Mouse (Mus musculus) layer of hippocampus, adult 8-10 months (tissue): ENCODE data around the gene Blm. TPM values are rescaled to one million over a fixed set of nuclear protein-coding genes. Genes with fewer than 3 reads are reported as not detected.
"Not testable (repeated sequence)": the region's sequence is repeated elsewhere in the genome, so short reads cannot be mapped to it uniquely, and the experiment has no call there.

Source experiments
- DNase-seq, 2 experiments: peaks; one replicate each; pipeline ENCODE4 v3.0.0; 2022; ENCODE audit warnings: low spot score in 2 of 2
- total RNA-seq, 4 experiments: library from RNA; stranded (reverse); gene quantifications; 2 replicates each; pipeline ENCODE4 v1.2.4; 2022

Gene Blm
- total RNA-seq, 4 experiments from 2014 or later = 3.5 to 5.2 (median 4.8) TPM

GRCm38 (mm10) chr7:80534291-80535008, 469 bp downstream of the Blm start:
- DNase-seq = no peak

GRCm38 (mm10) chr7:80531087-80531486, 3.8 kb downstream of the Blm start:
- no peak for DNase-seq

GRCm38 (mm10) chr7:80530646-80531045, 4.3 kb downstream of the Blm start:
- DNase-seq = no peak

GRCm38 (mm10) chr7:80526698-80527097, 8.2 kb downstream of the Blm start:
- no peak for DNase-seq

GRCm38 (mm10) chr7:80512408-80513085, 22.4 kb downstream of the Blm start:
- DNase-seq = no peak

GRCm38 (mm10) chr7:80507697-80508096, 27.2 kb downstream of the Blm start:
- DNase-seq = not testable (repeated sequence)

GRCm38 (mm10) chr7:80506007-80506406, 28.9 kb downstream of the Blm start:
- no peak for DNase-seq

- no peak for DNase-seq
Measured at GRCm38 (mm10) chr7:80504920-80505319, 30.0 kb downstream of the Blm start.

GRCm38 (mm10) chr7:80501006-80501405, 33.9 kb downstream of the Blm start:
- DNase-seq = no peak

- DNase-seq = no peak
Measured at GRCm38 (mm10) chr7:80500099-80500498, 34.8 kb downstream of the Blm start.

- DNase-seq = no peak
Measured at GRCm38 (mm10) chr7:80499190-80499962, 35.5 kb downstream of the Blm start.

GRCm38 (mm10) chr7:80496656-80497055, 38.3 kb downstream of the Blm start:
- no peak for DNase-seq

GRCm38 (mm10) chr7:80495210-80495609, 39.7 kb downstream of the Blm start:
- DNase-seq = no peak

GRCm38 (mm10) chr7:80491995-80492394, 42.9 kb downstream of the Blm start:
- DNase-seq = no peak

GRCm38 (mm10) chr7:80491086-80491485, 43.8 kb downstream of the Blm start:
- no peak for DNase-seq

GRCm38 (mm10) chr7:80490351-80490750, 44.6 kb downstream of the Blm start:
- no peak for DNase-seq

GRCm38 (mm10) chr7:80489445-80489844, 45.5 kb downstream of the Blm start:
- DNase-seq = no peak

GRCm38 (mm10) chr7:80487239-80487638, 47.7 kb downstream of the Blm start:
- no peak for DNase-seq

GRCm38 (mm10) chr7:80480097-80480496, 54.8 kb downstream of the Blm start:
- DNase-seq = no peak

- no peak for DNase-seq
Measured at GRCm38 (mm10) chr7:80473837-80474236, 61.1 kb downstream of the Blm start.

- no peak for DNase-seq
Measured at GRCm38 (mm10) chr7:80468851-80469250, 66.1 kb downstream of the Blm start.

GRCm38 (mm10) chr7:80467334-80467733, 67.6 kb downstream of the Blm start:
- no peak for DNase-seq
